Mouse (Mus musculus) ovary, postnatal 14 days (tissue): ENCODE data around the gene Acvr1b.

ENCODE experiments used
- DNase-seq: peaks from one replicate; pipeline ENCODE4 v3.0.0; 2022; ENCODE audit warnings: low spot score

The Acvr1b gene

GRCm38 (mm10) chr15:101197497-101198179 lies 23.8 kb downstream of the Acvr1b start:
- no peak for DNase-seq

GRCm38 (mm10) chr15:101198218-101198617 lies 24.4 kb downstream of the Acvr1b start:
- peak; percentile 56 for DNase-seq

GRCm38 (mm10) chr15:101198850-101199249 lies 25.0 kb downstream of the Acvr1b start:
- DNase-seq: no peak

- no peak for DNase-seq
Measured at GRCm38 (mm10) chr15:101200777-101201295, 27.0 kb downstream of the Acvr1b start.

- DNase-seq: no peak
Measured at GRCm38 (mm10) chr15:101201414-101201813, 27.5 kb downstream of the Acvr1b start.

GRCm38 (mm10) chr15:101203673-101204072 lies 29.8 kb downstream of the Acvr1b start:
- no peak for DNase-seq

GRCm38 (mm10) chr15:101204781-101205180 lies 30.9 kb downstream of the Acvr1b start:
- no peak for DNase-seq

GRCm38 (mm10) chr15:101210228-101210627 lies 36.4 kb downstream of the Acvr1b start:
- DNase-seq: peak; percentile 58

- no peak for DNase-seq
Measured at GRCm38 (mm10) chr15:101210998-101211613, 37.2 kb downstream of the Acvr1b start.

- no peak for DNase-seq
Measured at GRCm38 (mm10) chr15:101212435-101212834, 38.6 kb downstream of the Acvr1b start.

- no peak for DNase-seq
Measured at GRCm38 (mm10) chr15:101215136-101215535, 41.3 kb downstream of the Acvr1b start.

- no peak for DNase-seq
Measured at GRCm38 (mm10) chr15:101216036-101216435, 42.2 kb downstream of the Acvr1b start.

- DNase-seq: no peak
Measured at GRCm38 (mm10) chr15:101220905-101221297, 47.0 kb downstream of the Acvr1b start.

GRCm38 (mm10) chr15:101221298-101222104 lies 47.6 kb downstream of the Acvr1b start:
- DNase-seq: peak; percentile 93

- no peak for DNase-seq
Measured at GRCm38 (mm10) chr15:101222897-101223482, 49.1 kb downstream of the Acvr1b start.

- DNase-seq: no peak
Measured at GRCm38 (mm10) chr15:101223596-101223995, 49.7 kb downstream of the Acvr1b start.

GRCm38 (mm10) chr15:101224006-101224906 lies 50.4 kb downstream of the Acvr1b start, which contains the start of gene Grasp:
Gene Grasp (plus strand): TSS chr15:101224188.
- DNase-seq: peak; percentile 88

GRCm38 (mm10) chr15:101224977-101225376 lies 51.1 kb downstream of the Acvr1b start:
- no peak for DNase-seq

- peak; percentile 48 for DNase-seq
Measured at GRCm38 (mm10) chr15:101227971-101228370, 54.1 kb downstream of the Acvr1b start.

GRCm38 (mm10) chr15:101228866-101229590 lies 55.2 kb downstream of the Acvr1b start:
- DNase-seq: no peak
